Mouse (Mus musculus): ENCODE data around the gene Cenph. TPM values are rescaled to one million over a fixed set of nuclear protein-coding genes. Genes with fewer than 3 reads are reported as not detected.
"Not testable (repeated sequence)": the region's sequence is repeated elsewhere in the genome, so short reads cannot be mapped to it uniquely, and the experiment has no call there.

Gene Cenph
- polyA plus RNA-seq, 1 experiment from 2014 or later = 47.9 TPM

- H3K4me1 ChIP-seq (ENCODE audit: insufficient read depth) = no peaks in the 10 kb centered on the region
- no peak overlapping the region for H3K4me3 ChIP-seq (ENCODE audit: low read depth, low read length)
- TF ChIP-seq CTCF (IDR thresholded peaks at IDR 0.05; ENCODE audit: low read depth) = no peak
- no peak overlapping the region for H3K4me2 ChIP-seq
- H3K36me3 ChIP-seq (ENCODE audit: insufficient read depth) = no peaks in the 10 kb centered on the region
- WGBS = 47% methylated on average over 8 of the region's 8 CpGs
- DNase-seq = no peak
- no peak overlapping the region for H3K9ac ChIP-seq
- no peak overlapping the region for H3K27ac ChIP-seq (ENCODE audit: low read depth)
- H3K9me3 ChIP-seq (ENCODE audit: low read depth, low read length) = no peaks in the 10 kb centered on the region
- ATAC-seq (ENCODE audit: insufficient read depth) = no peak
- H3K27me3 ChIP-seq (ENCODE audit: insufficient read depth, low read length) = no peaks in the 10 kb centered on the region
Observed at GRCm38 (mm10) chr13:100748638-100749037, 27.1 kb downstream of the Cenph start.

DNA sequence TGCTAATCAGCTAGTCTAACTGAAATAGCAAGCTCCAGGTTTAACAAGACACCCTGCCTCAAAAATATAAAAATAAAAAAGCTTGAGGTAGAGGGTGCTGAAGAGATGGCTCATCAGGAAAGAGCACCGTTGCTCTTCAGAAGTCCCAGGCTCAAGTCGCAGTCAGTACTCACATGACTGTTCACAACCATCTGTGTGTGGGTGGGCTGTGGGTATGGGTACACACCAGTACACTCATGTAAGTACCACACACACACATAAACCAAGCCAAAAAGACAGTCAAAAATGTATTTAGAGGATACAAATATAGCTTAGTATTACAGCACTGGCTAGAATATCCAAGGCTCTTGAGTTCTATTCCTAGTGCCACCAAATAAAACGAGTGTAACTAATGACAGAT, 29.6 kb downstream of the Cenph start:
- no peak for TF ChIP-seq CTCF (IDR thresholded peaks at IDR 0.05; ENCODE audit: low read depth)
- H3K9ac ChIP-seq = no peak overlapping the region
- WGBS = 73% methylated on average over 3 of the region's 3 CpGs
- no peak overlapping the region for H3K4me2 ChIP-seq
- no peaks in the 10 kb centered on the region for H3K9me3 ChIP-seq (ENCODE audit: low read depth, low read length)
- no peak overlapping the region for H3K4me3 ChIP-seq (ENCODE audit: low read depth, low read length)
- no peaks in the 10 kb centered on the region for H3K4me1 ChIP-seq (ENCODE audit: insufficient read depth)
- no peak for ATAC-seq (ENCODE audit: insufficient read depth)
- H3K27ac ChIP-seq (ENCODE audit: low read depth) = no peak overlapping the region
- no peaks in the 10 kb centered on the region for H3K27me3 ChIP-seq (ENCODE audit: insufficient read depth, low read length)
- no peaks in the 10 kb centered on the region for H3K36me3 ChIP-seq (ENCODE audit: insufficient read depth)
- DNase-seq = no peak

DNA sequence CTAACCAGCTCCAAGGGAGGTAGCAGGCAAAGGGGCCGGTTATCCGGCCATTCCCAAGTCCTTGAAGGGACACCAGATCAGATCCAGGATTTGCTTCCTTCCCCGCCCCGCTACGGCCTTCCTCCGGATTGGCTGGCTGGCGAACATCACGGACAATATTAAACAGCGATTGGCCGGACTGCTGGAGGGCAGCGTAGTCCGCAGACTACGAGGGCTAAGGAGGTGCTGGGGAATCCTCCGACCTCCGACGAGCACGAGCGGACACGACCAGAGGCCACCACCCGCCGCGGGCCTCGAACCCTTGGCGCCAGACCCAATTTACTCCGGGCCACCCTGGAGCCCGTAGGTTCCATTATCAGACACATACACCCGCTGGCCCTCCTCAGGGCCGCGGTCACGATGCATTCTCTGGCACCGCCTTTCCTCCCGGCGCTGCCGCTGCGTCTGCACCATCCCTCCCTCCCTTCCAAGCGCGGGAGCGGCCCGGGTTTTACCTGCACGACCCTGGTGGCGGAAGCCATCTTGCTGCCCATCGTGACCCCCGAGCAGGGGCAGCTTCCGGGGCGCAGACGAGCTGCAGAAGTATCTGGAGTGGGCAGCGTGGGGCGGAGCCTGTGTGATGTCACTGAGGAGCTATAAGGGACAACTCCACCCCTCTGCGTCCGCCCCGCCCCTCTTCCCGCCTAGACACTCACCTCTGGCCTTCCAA, 31.5 kb downstream of the Cenph start, which contains the start of gene Mrps36:
TSS of gene Mrps36 (minus strand) at position 624 of the 709 bp plus-strand sequence.
- TF ChIP-seq CTCF (IDR thresholded peaks at IDR 0.05; ENCODE audit: low read depth) = no peak
- ATAC-seq (ENCODE audit: insufficient read depth) = peak; percentile 96
- H3K9me3 ChIP-seq (ENCODE audit: low read depth, low read length) = no peaks in the 10 kb centered on the region
- peak within 1 kb of the TSS; percentile 76 for H3K9ac ChIP-seq
- DNase-seq = peak; percentile 96
- no peaks in the 10 kb centered on the region for H3K4me1 ChIP-seq (ENCODE audit: insufficient read depth)
- peak within 1 kb of the TSS; percentile 97 for H3K27ac ChIP-seq (ENCODE audit: low read depth)
- no peaks in the 10 kb centered on the region for H3K27me3 ChIP-seq (ENCODE audit: insufficient read depth, low read length)
- under 1% methylated on average over 52 of the region's 52 CpGs for WGBS
- H3K4me3 ChIP-seq (ENCODE audit: low read depth, low read length) = peak within 1 kb of the TSS; percentile 82
- no peaks in the 10 kb centered on the region for H3K36me3 ChIP-seq (ENCODE audit: insufficient read depth)
- H3K4me2 ChIP-seq = peak within 1 kb of the TSS; percentile 63

DNA sequence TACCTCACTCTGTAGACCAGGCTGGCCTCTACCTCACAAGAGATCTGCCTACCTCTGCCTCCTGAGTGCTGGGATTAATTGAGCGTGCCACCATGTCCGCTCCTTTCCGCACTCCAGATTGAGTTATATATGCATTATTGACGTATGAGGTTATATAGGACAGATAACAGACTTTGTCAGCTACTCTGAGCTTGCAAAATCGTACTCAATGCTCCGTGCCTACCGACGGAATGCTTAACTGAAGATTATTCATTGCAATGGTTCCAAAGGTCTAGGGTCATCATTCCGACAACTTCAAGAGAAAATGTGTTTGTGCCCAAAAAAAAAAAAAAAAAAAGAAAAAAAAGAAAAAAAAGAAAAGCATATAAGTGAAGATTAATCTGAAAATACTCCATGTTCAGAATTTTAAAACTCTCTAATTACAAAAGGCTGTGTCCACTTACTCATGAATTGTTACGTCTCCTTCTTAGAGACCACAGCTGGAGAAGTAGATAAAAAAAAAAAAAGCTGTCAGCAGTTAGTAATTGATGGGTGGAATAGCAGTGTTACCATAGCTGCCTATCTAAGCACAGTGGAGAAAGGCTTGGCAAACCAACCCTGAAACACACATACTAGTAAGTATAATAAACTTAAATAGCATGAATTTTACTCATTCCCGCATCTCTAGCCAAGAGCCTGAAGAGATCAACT, 32.2 kb downstream of the Cenph start:
- Histone ChIP-seq H3K9ac (peak overlapping the region; percentile 76), H3K4me2 (peak overlapping the region; percentile 63), H3K9me3 (ENCODE audit: low read depth, low read length) (no peaks in the 10 kb centered on the region), H3K27me3 (ENCODE audit: insufficient read depth, low read length) (no peaks in the 10 kb centered on the region), H3K4me1 (ENCODE audit: insufficient read depth) (no peaks in the 10 kb centered on the region), H3K27ac (ENCODE audit: low read depth) (peak overlapping the region; percentile 97), H3K4me3 (ENCODE audit: low read depth, low read length) (peak overlapping the region; percentile 82), H3K36me3 (ENCODE audit: insufficient read depth) (peaks cover 3% of the 10 kb centered on the region; the same call in 1 of the 2 replicates)
- WGBS = 44% methylated on average over 11 of the region's 11 CpGs
- DNase-seq (peak; percentile 8), ATAC-seq (ENCODE audit: insufficient read depth) (peak; percentile 50)
- no peak for TF ChIP-seq CTCF (IDR thresholded peaks at IDR 0.05; ENCODE audit: low read depth)

GRCm38 (mm10) chr13:100742831-100743230, 32.9 kb downstream of the Cenph start:
- Histone ChIP-seq H3K27me3 (ENCODE audit: insufficient read depth, low read length) (no peaks in the 10 kb centered on the region), H3K27ac (ENCODE audit: low read depth) (no peak overlapping the region), H3K4me2 (peak overlapping the region; percentile 63; the same call in 1 of the 2 replicates), H3K9me3 (ENCODE audit: low read depth, low read length) (no peaks in the 10 kb centered on the region), H3K36me3 (ENCODE audit: insufficient read depth) (peaks cover 8% of the 10 kb centered on the region; the same call in 1 of the 2 replicates), H3K4me3 (ENCODE audit: low read depth, low read length) (no peak overlapping the region), H3K4me1 (ENCODE audit: insufficient read depth) (no peaks in the 10 kb centered on the region), H3K9ac (no peak overlapping the region)
- ATAC-seq (ENCODE audit: insufficient read depth) (no peak), DNase-seq (no peak)
- no peak for TF ChIP-seq CTCF (IDR thresholded peaks at IDR 0.05; ENCODE audit: low read depth)
- WGBS = 78% methylated on average over 5 of the region's 5 CpGs

GRCm38 (mm10) chr13:100732756-100733155, 42.9 kb downstream of the Cenph start:
- Histone ChIP-seq H3K27ac (ENCODE audit: low read depth) (no peak overlapping the region), H3K27me3 (ENCODE audit: insufficient read depth, low read length) (no peaks in the 10 kb centered on the region), H3K9me3 (ENCODE audit: low read depth, low read length) (no peaks in the 10 kb centered on the region), H3K36me3 (ENCODE audit: insufficient read depth) (peaks cover 19% of the 10 kb centered on the region), H3K9ac (no peak overlapping the region), H3K4me2 (no peak overlapping the region), H3K4me3 (ENCODE audit: low read depth, low read length) (no peak overlapping the region), H3K4me1 (ENCODE audit: insufficient read depth) (peaks cover 5% of the 10 kb centered on the region; the same call in 1 of the 2 replicates)
- TF ChIP-seq CTCF (IDR thresholded peaks at IDR 0.05; ENCODE audit: low read depth) = no peak
- ATAC-seq (ENCODE audit: insufficient read depth) = no peak
- WGBS = 87% methylated on average over 2 of the region's 2 CpGs
- DNase-seq = no peak

DNA sequence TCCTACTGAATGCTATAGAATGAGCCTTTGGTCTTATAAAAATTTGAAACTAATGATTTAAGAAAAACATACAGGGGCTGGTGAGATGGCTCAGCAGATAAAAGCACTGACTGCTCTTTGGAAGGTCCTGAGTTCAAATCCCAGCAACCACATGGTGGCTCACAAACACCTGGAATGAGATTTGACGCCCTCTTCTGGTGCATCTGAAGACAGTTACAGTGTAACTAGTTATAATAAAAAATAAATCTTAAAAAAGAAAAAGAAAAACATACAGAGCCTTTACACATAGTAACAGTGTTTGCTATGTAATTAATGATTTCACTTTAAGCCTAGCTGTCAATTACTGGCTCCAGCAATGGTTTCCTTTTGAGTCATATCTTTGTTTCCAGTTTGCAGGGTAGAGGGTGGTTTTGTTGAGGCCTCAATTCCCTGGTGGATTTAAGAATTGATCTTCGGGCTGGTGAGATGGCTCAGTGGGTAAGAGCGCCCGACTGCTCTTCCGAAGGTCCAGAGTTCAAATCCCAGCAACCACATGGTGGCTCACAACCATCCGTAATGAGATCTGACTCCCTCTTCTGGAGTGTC, 44.1 kb downstream of the Cenph start:
- peak; percentile 4 for DNase-seq
- not testable (repeated sequence) for ATAC-seq (ENCODE audit: insufficient read depth); H3K9ac ChIP-seq; H3K4me1 ChIP-seq (ENCODE audit: insufficient read depth); H3K9me3 ChIP-seq (ENCODE audit: low read depth, low read length); H3K27me3 ChIP-seq (ENCODE audit: insufficient read depth, low read length)
- 86% methylated on average over 5 of the region's 6 CpGs for WGBS
- peak overlapping the region; percentile 97 for H3K27ac ChIP-seq (ENCODE audit: low read depth)
- peak overlapping the region; percentile 74 for H3K4me2 ChIP-seq
- peak overlapping the region; percentile 85 for H3K4me3 ChIP-seq (ENCODE audit: low read depth, low read length)
- peaks cover 21% of the 10 kb centered on the region for H3K36me3 ChIP-seq (ENCODE audit: insufficient read depth)
